Mouse (Mus musculus) kidney, embryonic 16.5 days (tissue): ENCODE measurements around the gene Sos1. TPM values are rescaled to one million over a fixed set of nuclear protein-coding genes. Genes with fewer than 3 reads are reported as not detected.
"Not testable (repeated sequence)": the region's sequence is repeated elsewhere in the genome, so short reads cannot be mapped to it uniquely, and the experiment has no call there.

ENCODE experiments used
- ATAC-seq: fragments of 200-750 bp; cut with Nextera tagmentation; 2 replicates; pipeline ENCODE4 v1.8.0; 2017; ENCODE audit warnings: moderate TSS enrichment; ENCODE audit not compliant: low FRiP score, low TSS enrichment
- H3K27ac ChIP-seq: fragments of 300-500 bp; sonication (generic); 2 replicates; pipeline ENCODE4 v1.5.1; 2014; ENCODE audit warnings: low read length
- H3K27me3 ChIP-seq: fragments of 300-500 bp; sonication (generic); 2 replicates; pipeline ENCODE4 v1.6.1; 2014; ENCODE audit warnings: low read length, control low read depth, mixed read lengths; ENCODE audit not compliant: insufficient read depth
- H3K36me3 ChIP-seq: fragments of 300-500 bp; sonication (generic); 2 replicates; pipeline ENCODE4 v1.6.1; 2014; ENCODE audit warnings: low read length, control low read depth, mixed read lengths; ENCODE audit not compliant: insufficient read depth
- H3K4me1 ChIP-seq: fragments of 300-500 bp; sonication (generic); 2 replicates; pipeline ENCODE4 v1.6.1; 2014; ENCODE audit warnings: low read length, control low read depth, mixed read lengths; ENCODE audit not compliant: insufficient read depth
- H3K4me2 ChIP-seq: fragments of 300-500 bp; sonication (generic); replicated peaks from 2 replicates; pipeline ENCODE4 v1.6.1; 2014; ENCODE audit warnings: low read depth, low read length
- H3K4me3 ChIP-seq: fragments of 300-500 bp; sonication (generic); 2 replicates; pipeline ENCODE4 v1.5.1; 2014; ENCODE audit warnings: mild to moderate bottlenecking, low read length
- H3K9ac ChIP-seq: fragments of 300-500 bp; sonication (generic); replicated peaks from 2 replicates; pipeline ENCODE4 v1.6.1; 2014; ENCODE audit warnings: low read length
- H3K9me3 ChIP-seq: fragments of 300-500 bp; sonication (generic); 2 replicates; pipeline ENCODE4 v1.6.1; 2016; ENCODE audit warnings: low read length, control low read depth
- WGBS: fragments of 180-500 bp; shearing (Covaris S2); extraction: QIAGEN DNeasy Blood & Tissue Kit; methylation state at CpG from one replicate; pipeline ENCODE4 v1.1.7; 2014; 5-methylcytosine and 5-hydroxymethylcytosine counted together
- polyA plus RNA-seq: library from polyadenylated mRNA; unstranded; fragments of >200 nt; fragmentation: Nextera tagmentation; extraction: Ambion mirVana; gene quantifications from 2 replicates; pipeline ENCODE4 v1.2.1, GENCODE M21; 2015

Sos1 gene
- polyA plus RNA-seq, 1 experiment from 2014 or later: 3.9 TPM

GRCm38 (mm10) chr17:80477679-80478078 is 2.6 kb downstream of the Sos1 start:
- H3K36me3 ChIP-seq: peaks cover 3% of the 10 kb centered on the region; the same call in 1 of the 2 replicates
- peaks cover 22% of the 10 kb centered on the region for H3K4me1 ChIP-seq
- no peak overlapping the region for H3K4me2 ChIP-seq
- no peaks in the 10 kb centered on the region for H3K27me3 ChIP-seq
- ATAC-seq: no peak
- no peak overlapping the region for H3K27ac ChIP-seq
- no peak overlapping the region for H3K4me3 ChIP-seq
- no peaks in the 10 kb centered on the region for H3K9me3 ChIP-seq
- WGBS: 81% methylated on average over 2 of the region's 2 CpGs
- no peak overlapping the region for H3K9ac ChIP-seq

- Histone ChIP-seq H3K27ac (no peak overlapping the region), H3K9me3 (no peaks in the 10 kb centered on the region), H3K4me1 (peaks cover 23% of the 10 kb centered on the region), H3K4me3 (no peak overlapping the region), H3K4me2 (no peak overlapping the region), H3K36me3 (peaks cover 3% of the 10 kb centered on the region; the same call in 1 of the 2 replicates), H3K9ac (no peak overlapping the region), H3K27me3 (no peaks in the 10 kb centered on the region)
- 72% methylated on average over 4 of the region's 4 CpGs for WGBS
- no peak for ATAC-seq
These were observed 3.8 kb downstream of the Sos1 start for GRCm38 (mm10) chr17:80476496-80476895.

GRCm38 (mm10) chr17:80471056-80471802 is 9.0 kb downstream of the Sos1 start:
- WGBS: 41% methylated on average over 8 of the region's 8 CpGs

GRCm38 (mm10) chr17:80468417-80468894 is 11.8 kb downstream of the Sos1 start:
- H3K9me3 ChIP-seq: not testable (repeated sequence)

More at GRCm38 (mm10) chr17:80471056-80471802, 9.0 kb downstream of the Sos1 start:
- Histone ChIP-seq H3K27ac (0 out of 2 replicates have a peak overlapping the region, but pooled peaks have one; percentile 4), H3K4me3 (no peak overlapping the region), H3K27me3 (no peaks in the 10 kb centered on the region), H3K9me3 (no peaks in the 10 kb centered on the region), H3K36me3 (no peaks in the 10 kb centered on the region), H3K9ac (no peak overlapping the region), H3K4me2 (no peak overlapping the region), H3K4me1 (peaks cover 10% of the 10 kb centered on the region; the same call in 1 of the 2 replicates)
- ATAC-seq: no peak

GRCm38 (mm10) chr17:80460258-80460657 is 20.0 kb downstream of the Sos1 start:
- H3K4me2 ChIP-seq: no peak overlapping the region

More at GRCm38 (mm10) chr17:80468417-80468894, 11.8 kb downstream of the Sos1 start:
- H3K36me3 ChIP-seq, H3K4me3 ChIP-seq, H3K9ac ChIP-seq, H3K27ac ChIP-seq, H3K4me2 ChIP-seq, H3K27me3 ChIP-seq: not testable (repeated sequence)
- 37% methylated on average over 3 of the region's 3 CpGs for WGBS
- 0 out of 2 replicates have a peak, but pooled peaks have one; percentile 36 for ATAC-seq
- peaks cover 17% of the 10 kb centered on the region for H3K4me1 ChIP-seq

GRCm38 (mm10) chr17:80455648-80456047 is 24.6 kb downstream of the Sos1 start:
- Histone ChIP-seq H3K9me3 (no peaks in the 10 kb centered on the region), H3K36me3 (peaks cover 28% of the 10 kb centered on the region), H3K27ac (no peak overlapping the region), H3K9ac (no peak overlapping the region), H3K4me2 (no peak overlapping the region), H3K27me3 (no peaks in the 10 kb centered on the region), H3K4me3 (no peak overlapping the region), H3K4me1 (peaks cover 7% of the 10 kb centered on the region; the same call in 1 of the 2 replicates)
- 36% methylated on average over 2 of the region's 2 CpGs for WGBS
- no peak for ATAC-seq

More at GRCm38 (mm10) chr17:80460258-80460657, 20.0 kb downstream of the Sos1 start:
- Histone ChIP-seq H3K4me1 (peaks cover 15% of the 10 kb centered on the region), H3K9me3 (no peaks in the 10 kb centered on the region), H3K27me3 (no peaks in the 10 kb centered on the region), H3K4me3 (no peak overlapping the region), H3K27ac (no peak overlapping the region), H3K36me3 (0 out of 2 replicates have a peak, but pooled peaks cover 3% of the 10 kb centered on the region), H3K9ac (no peak overlapping the region)
- WGBS: 51% methylated on average over 5 of the region's 5 CpGs
- peak; percentile 12; the same call in 1 of the 2 replicates for ATAC-seq

GRCm38 (mm10) chr17:80450426-80451030 is 29.7 kb downstream of the Sos1 start:
- Histone ChIP-seq H3K4me3 (no peak overlapping the region), H3K27ac (no peak overlapping the region), H3K36me3 (peaks cover 43% of the 10 kb centered on the region), H3K4me1 (no peaks in the 10 kb centered on the region), H3K9me3 (no peaks in the 10 kb centered on the region), H3K27me3 (no peaks in the 10 kb centered on the region), H3K9ac (no peak overlapping the region), H3K4me2 (no peak overlapping the region)
- ATAC-seq: no peak
- 69% methylated on average over 3 of the region's 3 CpGs for WGBS

GRCm38 (mm10) chr17:80446470-80446869 is 33.8 kb downstream of the Sos1 start:
- no peak overlapping the region for H3K4me3 ChIP-seq
- peaks cover 45% of the 10 kb centered on the region; the same call in 1 of the 2 replicates for H3K36me3 ChIP-seq
- H3K27ac ChIP-seq: no peak overlapping the region
- H3K27me3 ChIP-seq: no peaks in the 10 kb centered on the region
- no peaks in the 10 kb centered on the region for H3K9me3 ChIP-seq
- 80% methylated on average over 5 of the region's 5 CpGs for WGBS
- H3K4me1 ChIP-seq: no peaks in the 10 kb centered on the region
- no peak overlapping the region for H3K4me2 ChIP-seq
- no peak overlapping the region for H3K9ac ChIP-seq
- ATAC-seq: no peak

- H3K4me2 ChIP-seq: no peak overlapping the region
- H3K36me3 ChIP-seq: peaks cover 42% of the 10 kb centered on the region; the same call in 1 of the 2 replicates
- H3K4me1 ChIP-seq: no peaks in the 10 kb centered on the region
- H3K4me3 ChIP-seq: no peak overlapping the region
- ATAC-seq: no peak
- no peaks in the 10 kb centered on the region for H3K9me3 ChIP-seq
- no peaks in the 10 kb centered on the region for H3K27me3 ChIP-seq
- no peak overlapping the region for H3K27ac ChIP-seq
- WGBS: 73% methylated on average over 7 of the region's 7 CpGs
- no peak overlapping the region for H3K9ac ChIP-seq
These were observed 34.8 kb downstream of the Sos1 start for GRCm38 (mm10) chr17:80445433-80445832.
